8 mouse cellular contexts compared by ENCODE assay signal in the genomic region with DNA sequence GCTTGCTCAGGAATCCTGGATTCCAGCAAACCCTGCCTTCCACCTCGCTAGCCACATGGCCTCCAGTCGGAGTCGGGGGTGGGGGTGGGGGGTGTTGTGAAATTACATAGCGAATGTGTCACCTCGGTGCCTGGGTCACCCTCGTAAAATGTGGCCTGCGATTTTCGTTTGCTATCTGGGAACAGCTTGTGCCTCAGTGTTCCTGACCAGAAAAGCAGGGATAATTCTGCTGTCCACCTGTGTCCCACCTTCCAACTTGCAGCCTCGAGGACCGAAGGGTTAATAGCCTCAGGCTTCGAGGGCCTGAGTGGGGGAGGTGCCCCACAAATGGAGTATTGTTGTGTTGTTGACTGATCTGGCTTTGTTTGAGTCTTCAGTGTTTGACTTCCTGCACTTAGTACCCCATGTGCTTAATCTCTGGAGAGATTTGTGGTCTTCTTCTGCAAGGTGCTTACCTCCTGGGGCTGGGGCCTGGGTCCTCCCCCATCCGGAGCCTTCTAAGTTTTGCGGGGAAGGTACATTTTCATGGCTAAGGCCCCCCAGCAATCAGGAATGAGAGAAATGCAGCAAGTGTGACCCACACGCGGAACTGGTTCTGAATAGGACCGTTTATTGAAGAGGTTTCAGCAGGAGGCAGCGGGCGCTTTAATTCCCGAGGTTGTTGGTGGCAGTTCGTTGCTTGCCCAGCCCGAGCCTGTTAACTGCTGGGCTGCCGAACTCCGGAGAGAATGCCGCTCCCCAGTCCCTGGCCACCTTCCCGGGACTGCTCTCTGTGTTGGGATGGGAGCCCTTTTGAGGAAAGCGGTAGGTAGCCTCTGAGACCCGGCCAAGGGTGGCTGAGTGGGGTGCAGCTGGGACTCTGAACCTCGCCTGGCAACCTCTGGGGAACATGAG. TPM values are rescaled to one million over a fixed set of nuclear protein-coding genes. Genes with fewer than 3 reads are reported as not detected.
DNase-seq lines count a peak whose midpoint lies in the region; ATAC-seq and TF ChIP-seq lines count a peak whose summit lies in the region.

No protein-coding gene starts in this region.

- no peaks in the 10 kb centered on the region for H3K27me3 ChIP-seq in Patski
- H3K27me3 ChIP-seq in embryonic facial prominence, embryonic 15.5 days, result no peaks in the 10 kb centered on the region
- H3K27me3 ChIP-seq in hindbrain, postnatal 0 days (ENCODE audit: insufficient read depth, low read length), result no peaks in the 10 kb centered on the region
- no peaks in the 10 kb centered on the region for H3K27me3 ChIP-seq in limb, embryonic 14.5 days (ENCODE audit: control insufficient read depth, insufficient read depth, low read length)

- H3K4me3 ChIP-seq in embryonic facial prominence, embryonic 15.5 days (replicated peaks), result peak overlapping the region; percentile 28
- peak overlapping the region; percentile 9 for H3K4me3 ChIP-seq in hindbrain, postnatal 0 days (ENCODE audit: low read length)
- H3K4me3 ChIP-seq in limb, embryonic 14.5 days (replicated peaks; ENCODE audit: low read length), result 0 out of 2 replicates have a peak overlapping the region, but pooled peaks have one; percentile 0

- H3K36me3 ChIP-seq in embryonic facial prominence, embryonic 15.5 days, result no peaks in the 10 kb centered on the region
- H3K36me3 ChIP-seq in hindbrain, postnatal 0 days (ENCODE audit: insufficient read depth, low read length), result no peaks in the 10 kb centered on the region
- H3K36me3 ChIP-seq in limb, embryonic 14.5 days (ENCODE audit: control insufficient read depth, insufficient read depth, low read length), result no peaks in the 10 kb centered on the region

- peak overlapping the region; percentile 85 for H3K27ac ChIP-seq in embryonic facial prominence, embryonic 15.5 days (replicated peaks)
- H3K27ac ChIP-seq in hindbrain, postnatal 0 days, result no peak overlapping the region
- 0 out of 2 replicates have a peak overlapping the region, but pooled peaks have one; percentile 52 for H3K27ac ChIP-seq in limb, embryonic 14.5 days (replicated peaks; ENCODE audit: low read depth, low read length)

- peaks cover 44% of the 10 kb centered on the region for H3K4me1 ChIP-seq in embryonic facial prominence, embryonic 15.5 days
- peaks cover 13% of the 10 kb centered on the region for H3K4me1 ChIP-seq in hindbrain, postnatal 0 days (ENCODE audit: insufficient read depth, low read length)
- peaks cover 28% of the 10 kb centered on the region for H3K4me1 ChIP-seq in limb, embryonic 14.5 days (ENCODE audit: control insufficient read depth, insufficient read depth, low read length)

- no peak for TF ChIP-seq POLR2A in limb, embryonic 14.5 days (IDR thresholded peaks at IDR 0.05; ENCODE audit: borderline replicate concordance, extremely low read depth, insufficient read depth, insufficient read length)

- CTCF ChIA-PET in Patski (lab: Charles Lee), result no interaction called here

- H3K4me2 ChIP-seq in embryonic facial prominence, embryonic 15.5 days (replicated peaks), result peak overlapping the region; percentile 49
- H3K4me2 ChIP-seq in hindbrain, postnatal 0 days (ENCODE audit: low read depth, low read length), result peak overlapping the region; percentile 53
- peak overlapping the region; percentile 40 for H3K4me2 ChIP-seq in limb, embryonic 14.5 days (replicated peaks; ENCODE audit: low read depth, low read length, severe bottlenecking)

- ATAC-seq in Patski, result peak; percentile 44
- no peak for ATAC-seq in embryonic facial prominence, embryonic 15.5 days (ENCODE audit: insufficient number of reproducible peaks, low FRiP score, low TSS enrichment, low read depth)
- peak; percentile 71 for ATAC-seq in hindbrain, postnatal 0 days
- ATAC-seq in limb, embryonic 14.5 days (ENCODE audit: low FRiP score, low read depth), result peak; percentile 5; the same call in 1 of the 2 replicates

- H3K9ac ChIP-seq in embryonic facial prominence, embryonic 15.5 days, result no peak overlapping the region
- peak overlapping the region; percentile 28 for H3K9ac ChIP-seq in hindbrain, postnatal 0 days (replicated peaks; ENCODE audit: low read length)
- H3K9ac ChIP-seq in limb, embryonic 14.5 days (ENCODE audit: low read depth, low read length, severe bottlenecking), result peak overlapping the region; percentile 25; the same call in 1 of the 2 replicates

- no peak for TF ChIP-seq CTCF in Patski (IDR thresholded peaks at IDR 0.05)
- TF ChIP-seq CTCF in hindbrain, postnatal 0 days (IDR thresholded peaks at IDR 0.05; ENCODE audit: low read depth), result no peak

- POLR2A ChIA-PET in Patski (lab: Charles Lee), result interaction anchor here (1.0 kb wide), 1 partner anchor 10 kb away, joined by 3 read pairs; no protein-coding TSS in a partner anchor

- 9% methylated on average over 28 of the region's 28 CpGs for WGBS in embryonic facial prominence, embryonic 15.5 days
- WGBS in hindbrain, postnatal 0 days, result 7% methylated on average over 28 of the region's 28 CpGs
- WGBS in limb, embryonic 14.5 days, result 6% methylated on average over 28 of the region's 28 CpGs

- no peaks in the 10 kb centered on the region for H3K9me3 ChIP-seq in embryonic facial prominence, embryonic 15.5 days (replicated peaks)
- H3K9me3 ChIP-seq in hindbrain, postnatal 0 days (ENCODE audit: low read length), result no peaks in the 10 kb centered on the region
- no peaks in the 10 kb centered on the region for H3K9me3 ChIP-seq in limb, embryonic 14.5 days (ENCODE audit: control insufficient read depth, low read length)

- in situ Hi-C loops in Patski (cut with MboI; ENCODE audit: low pct_unique_long_range_greater_than_20kb), result no loop called here

- DNase-seq in heart, adult 11 months, result peak; percentile 93
- no peak for DNase-seq in heart, adult 8-10 months (ENCODE audit: low spot score)
- no peak for DNase-seq in Patski (ENCODE audit: low read depth, low spot score)
- peak; percentile 64 for DNase-seq in hindbrain, postnatal 0 days (ENCODE audit: low spot score)
- DNase-seq in limb, embryonic 14.5 days (ENCODE audit: low spot score), result no peak
- peak; percentile 49 for DNase-seq in right cerebral cortex, postnatal 4 days
- no peak for DNase-seq in urinary bladder, adult 2 months (ENCODE audit: low spot score)

RNA-seq across cellular contexts. Expression of a gene that starts 15.9 kb away (rescaled TPM):
- 10 to 100 TPM; 11.4 to 14.3 (median 13.2) TPM for total RNA-seq in heart, adult 8-10 months (2022)
- 73.4 TPM for polyA plus RNA-seq in Patski (2021)
- 7.7 and 8.9 TPM in 2 replicates for polyA plus RNA-seq in embryonic facial prominence, embryonic 15.5 days (2015; fragmentation: Nextera tagmentation; extraction: Ambion mirVana)
- total RNA-seq in hindbrain, postnatal 0 days (2014; rRNA removed), result 5.4 and 6.8 TPM in 2 replicates
- 1.3 and 1.8 TPM in 2 replicates for polyA plus RNA-seq in hindbrain, postnatal 0 days (2015; fragmentation: Nextera tagmentation; extraction: Ambion mirVana)
- 22.7 and 23.7 TPM in 2 replicates for polyA plus RNA-seq in limb, embryonic 14.5 days (2012; rRNA removed)
- 5.6 and 7.9 TPM in 2 replicates for polyA plus RNA-seq in limb, embryonic 14.5 days (2014; fragmentation: Nextera tagmentation; extraction: Ambion mirVana)
- polyA plus RNA-seq in urinary bladder, adult 2 months (2012; rRNA removed), result 56.5 and 62.8 TPM in 2 replicates

Comparison
In these comparisons a context has a peak if more than half of its experiments do, and no peak if none do; other contexts are left out.
1. DNase-seq: peak in heart, adult 11 months (single experiment), hindbrain, postnatal 0 days (single experiment) and right cerebral cortex, postnatal 4 days (single experiment); none in heart, adult 8-10 months (single experiment), Patski (single experiment), limb, embryonic 14.5 days (single experiment) and urinary bladder, adult 2 months (single experiment).
2. Peak in every context shown above with its lines, with median percentiles within 50 percentile points of each other: H3K4me2 ChIP-seq and H3K4me3 ChIP-seq.